Mouse (Mus musculus) hindlimb bud, embryonic 11.5 days (tissue): ENCODE measurements at regions not wholly inside any gene's neighbourhood (a gene's known extent, or its start where the extent isn't known, plus 50 kb on each side); places are given as distances from the start of the nearest gene placed in this dataset.
A peak's percentile ranks its signal among the peaks of the same experiment; 100 is the strongest.

Experiments used
- DNase-seq: peaks from one replicate; pipeline ENCODE4 v3.0.0-alpha.2; 2012; ENCODE audit warnings: low read depth, low spot score; ENCODE audit errors: extremely low spot score

DNA sequence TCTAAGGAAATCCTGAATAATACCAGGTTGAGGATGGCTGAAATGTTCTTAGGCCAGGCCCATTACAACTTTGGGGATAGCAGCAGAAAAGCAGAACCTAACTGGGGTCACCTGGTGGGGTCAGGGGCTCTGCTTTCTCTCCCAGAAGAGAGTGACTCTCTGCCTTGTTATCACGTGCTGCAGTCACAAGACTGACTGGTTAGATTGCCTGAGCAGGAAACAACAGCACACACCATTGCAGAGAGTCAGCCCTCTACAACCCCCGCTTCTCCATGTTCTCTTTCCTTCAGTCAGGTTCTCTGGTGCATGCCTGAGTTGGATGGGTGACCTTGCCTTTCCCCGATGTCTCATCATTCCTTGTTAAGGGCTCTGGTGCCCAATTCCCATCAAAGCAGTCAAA, 91.2 kb upstream of the Hsd17b12 start:
- no peak for DNase-seq

DNA sequence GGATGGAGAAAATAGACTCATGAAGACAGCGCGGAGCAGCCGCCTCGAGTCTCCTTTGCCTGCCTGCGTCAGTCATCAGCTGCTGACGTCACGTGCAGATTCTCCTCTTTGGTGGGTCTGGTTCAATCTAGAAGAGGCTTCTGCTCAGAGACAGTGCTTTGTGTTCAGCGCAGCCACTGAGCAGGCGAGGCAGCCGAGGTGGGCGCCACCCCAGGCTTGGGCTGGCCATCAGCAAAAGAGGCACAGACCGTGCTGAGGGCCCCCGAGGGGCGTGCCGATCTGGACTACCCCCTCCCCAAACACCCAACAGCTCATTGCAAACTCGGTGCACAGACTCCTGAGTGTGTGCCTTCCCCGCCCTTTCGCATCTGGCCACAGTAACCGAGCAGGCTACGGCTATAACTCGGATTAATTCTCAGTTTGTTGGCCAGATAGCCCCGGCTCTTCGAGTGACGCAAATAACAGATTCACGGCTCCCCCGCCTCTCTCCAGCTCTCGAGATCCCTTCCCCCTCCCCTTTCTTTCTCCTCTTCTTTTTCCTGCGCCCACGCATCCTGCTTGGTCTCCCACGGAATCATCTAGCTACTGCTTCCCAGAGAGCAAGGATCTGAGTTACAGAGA, 89.2 kb upstream of the Hsd17b12 start:
- no peak for DNase-seq

DNA sequence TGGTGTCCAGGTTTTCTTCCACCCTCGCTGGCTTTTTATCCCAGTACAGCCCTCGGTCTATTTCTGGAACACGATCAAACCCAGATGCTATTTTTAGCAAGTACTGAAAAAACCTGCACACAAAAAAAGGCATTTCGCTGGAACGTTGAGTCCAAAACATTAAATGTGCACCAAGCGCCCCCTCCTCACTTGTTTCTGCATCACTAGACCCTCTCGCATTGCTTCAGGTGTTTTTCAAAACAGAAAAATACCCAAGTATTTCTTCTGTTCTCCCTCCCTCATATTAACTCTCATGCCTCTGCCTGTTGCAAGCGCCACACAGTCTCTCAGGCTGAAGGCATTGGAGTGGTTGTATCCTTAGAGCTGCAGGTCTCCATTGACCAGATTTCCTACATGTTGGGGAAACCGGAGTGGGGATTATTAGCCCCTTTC, 88.4 kb upstream of the Hsd17b12 start:
- no peak for DNase-seq

DNA sequence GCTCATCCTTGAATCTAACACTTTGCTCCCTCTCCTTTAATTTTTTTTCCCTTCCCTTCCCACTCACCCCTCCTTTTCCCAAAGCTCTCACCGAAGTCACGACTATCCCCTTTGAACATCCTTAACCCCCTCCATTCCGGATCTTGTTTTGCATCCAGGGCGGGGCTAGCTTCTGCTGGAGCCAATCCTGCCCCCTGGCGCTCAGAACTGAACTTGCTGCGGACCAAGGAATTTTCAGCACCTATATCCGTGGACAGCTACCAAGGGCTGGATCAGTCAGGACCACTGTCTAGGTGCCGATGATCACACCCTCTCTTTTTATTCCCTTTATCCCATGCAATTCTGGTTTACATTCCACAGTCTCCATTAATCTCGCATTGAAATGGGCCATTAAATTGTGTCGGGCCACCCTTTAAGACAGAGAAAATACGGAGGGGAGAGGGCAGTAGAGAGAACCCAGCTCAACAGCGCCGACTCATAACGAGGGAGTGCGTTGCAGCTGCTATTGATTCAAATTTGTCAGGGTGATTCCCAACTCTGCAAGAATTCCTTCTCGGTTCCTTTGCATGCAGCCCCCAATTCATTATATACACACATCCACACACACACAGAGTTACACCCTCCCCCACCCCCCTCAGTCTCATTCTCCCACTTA, 87.7 kb upstream of the Hsd17b12 start:
- DNase-seq: peak; percentile 91

DNA sequence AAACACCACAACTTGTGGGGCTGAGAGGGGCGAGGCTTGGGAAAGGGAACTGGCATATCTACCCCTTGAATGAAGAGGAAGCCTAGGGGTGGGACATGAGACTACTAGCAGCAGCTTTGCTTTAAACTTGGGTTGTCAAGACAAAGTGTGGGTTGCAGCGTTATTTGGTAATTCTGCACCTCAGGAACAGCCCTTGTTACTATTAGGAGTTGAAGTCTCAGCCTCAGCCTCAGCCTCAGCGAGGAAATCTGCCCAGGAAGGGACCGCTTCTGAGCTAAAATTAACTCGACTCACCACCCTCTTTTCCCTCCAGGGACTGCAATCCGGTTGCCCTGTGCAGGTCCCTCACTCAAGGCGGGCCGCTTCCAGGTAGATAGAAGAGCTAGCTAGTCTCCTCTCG, 86.4 kb upstream of the Hsd17b12 start:
- no peak for DNase-seq

DNA sequence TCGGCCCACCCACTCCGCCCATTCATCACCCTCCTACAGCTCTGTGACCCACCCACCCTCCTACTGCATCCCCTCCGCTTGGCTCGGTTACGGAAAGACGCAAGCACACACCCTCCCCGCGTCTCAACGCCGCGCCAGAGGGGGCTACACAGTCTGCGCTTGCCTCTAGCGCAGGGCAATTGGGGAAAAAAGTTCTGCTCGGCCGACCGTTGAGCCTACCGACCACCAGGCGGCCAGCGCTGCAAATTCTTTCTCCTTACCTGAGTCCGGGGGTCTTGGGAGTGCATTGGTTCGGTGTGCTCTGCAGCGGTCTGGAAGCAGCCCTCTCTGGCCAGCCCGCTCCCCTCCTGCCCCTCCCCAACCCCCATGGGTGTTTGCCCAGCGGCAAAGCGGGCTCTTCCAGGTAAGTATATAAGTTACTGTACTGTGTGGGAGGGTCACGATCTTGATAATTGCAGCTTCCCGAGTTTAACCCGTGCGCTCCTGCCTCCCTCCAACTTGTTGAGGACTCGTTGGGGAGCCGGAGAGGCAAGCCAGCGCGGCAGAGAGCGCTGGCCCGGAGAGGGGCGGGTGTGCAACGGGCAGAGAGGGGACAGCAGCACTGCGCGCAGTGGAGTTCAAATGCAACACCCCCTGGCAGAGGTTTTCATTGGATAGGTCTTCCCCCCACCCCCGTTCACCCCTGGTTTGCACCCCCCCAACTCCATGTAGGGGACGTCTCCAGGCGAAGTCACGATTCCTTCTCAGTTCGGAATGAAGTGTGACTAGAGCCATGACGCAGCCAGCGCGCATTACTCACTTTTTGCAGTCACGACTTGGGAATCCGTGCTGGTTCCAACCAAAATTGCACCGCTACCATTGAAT, 85.5 kb upstream of the Hsd17b12 start:
- no peak for DNase-seq

DNA sequence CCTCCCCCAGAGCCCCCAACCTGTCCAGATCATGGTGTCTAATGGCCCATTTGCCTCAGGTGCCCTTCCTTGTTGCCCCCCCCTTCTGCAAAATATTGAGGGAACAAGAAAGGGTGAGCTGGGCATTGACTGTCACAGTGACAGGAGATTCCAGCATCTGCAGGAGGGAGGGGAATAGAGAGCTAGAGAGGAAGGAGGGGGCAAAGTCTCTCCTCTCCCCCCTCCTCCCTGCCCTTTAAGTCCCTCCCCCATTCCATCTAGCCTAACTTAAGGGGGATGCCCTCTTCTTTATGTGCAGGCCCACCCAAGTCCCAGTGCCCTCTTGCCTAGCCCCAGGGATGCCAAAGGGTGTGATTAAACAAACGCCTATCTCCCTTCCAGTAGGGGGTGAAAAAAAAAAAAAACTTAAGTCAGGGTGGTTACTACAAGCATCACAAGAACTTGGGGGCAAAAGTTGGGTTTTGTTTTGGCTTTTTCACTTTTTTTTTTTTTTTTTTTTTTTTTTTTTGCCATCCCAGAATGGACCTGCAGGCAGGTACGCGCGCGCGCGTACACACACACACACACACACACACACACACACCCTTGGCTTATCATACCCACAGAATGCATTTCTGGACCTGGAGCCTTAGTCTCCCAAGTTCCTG, 84.8 kb upstream of the Hsd17b12 start:
- DNase-seq: no peak

DNA sequence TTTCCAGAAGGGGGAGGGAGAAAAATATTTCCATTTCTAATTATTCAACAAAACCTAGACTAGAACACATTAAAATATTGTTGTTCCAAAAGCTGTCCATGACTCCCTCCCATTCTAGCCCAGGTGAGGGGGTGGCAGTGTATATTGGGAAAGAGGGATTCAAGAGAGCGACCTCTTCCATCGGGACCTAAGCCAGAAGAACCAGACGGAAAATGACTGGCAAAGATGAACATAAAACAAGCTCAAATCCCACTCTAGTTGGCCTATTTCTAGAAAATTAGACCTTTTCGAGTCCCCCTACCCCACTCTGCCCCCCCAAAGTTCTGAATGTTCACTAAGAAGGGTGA, 84.3 kb upstream of the Hsd17b12 start:
- no peak for DNase-seq

DNA sequence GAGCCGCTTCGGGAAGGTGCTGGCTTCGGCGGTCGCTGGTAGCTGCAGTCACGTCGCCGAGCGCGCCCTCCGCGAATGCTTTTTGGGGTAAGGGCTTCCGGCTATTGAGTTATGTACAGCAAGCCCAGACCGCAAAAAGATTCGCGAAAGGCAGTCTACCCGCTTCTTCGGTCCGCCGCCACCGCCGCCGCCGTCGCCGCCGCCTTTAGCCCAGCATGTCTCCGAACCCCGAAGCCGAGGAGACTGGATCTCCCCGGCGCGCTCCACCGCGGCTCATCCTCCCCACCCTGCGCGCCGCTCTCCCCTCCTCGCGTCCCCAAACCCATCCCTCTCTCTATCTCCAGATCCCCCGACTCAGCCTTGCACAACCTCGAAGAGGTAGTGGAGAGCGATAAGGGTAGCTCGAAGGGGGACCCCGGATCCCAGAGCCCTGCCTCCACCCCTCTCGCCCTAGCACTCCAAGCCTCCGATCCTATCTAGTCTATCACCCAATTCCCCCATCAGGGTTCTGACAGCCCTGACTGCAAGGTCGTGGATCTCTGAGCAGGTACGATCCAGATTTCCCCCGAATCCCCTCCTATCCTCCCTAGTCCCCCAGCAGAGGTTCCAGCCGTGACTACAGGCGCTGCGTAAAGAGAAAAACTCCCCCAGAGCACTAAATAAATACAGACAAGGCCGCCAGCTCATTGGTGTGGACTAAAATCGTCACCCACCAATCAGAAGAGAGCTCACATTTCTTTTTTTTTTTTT, 83.7 kb upstream of the Hsd17b12 start:
- DNase-seq: no peak

DNA sequence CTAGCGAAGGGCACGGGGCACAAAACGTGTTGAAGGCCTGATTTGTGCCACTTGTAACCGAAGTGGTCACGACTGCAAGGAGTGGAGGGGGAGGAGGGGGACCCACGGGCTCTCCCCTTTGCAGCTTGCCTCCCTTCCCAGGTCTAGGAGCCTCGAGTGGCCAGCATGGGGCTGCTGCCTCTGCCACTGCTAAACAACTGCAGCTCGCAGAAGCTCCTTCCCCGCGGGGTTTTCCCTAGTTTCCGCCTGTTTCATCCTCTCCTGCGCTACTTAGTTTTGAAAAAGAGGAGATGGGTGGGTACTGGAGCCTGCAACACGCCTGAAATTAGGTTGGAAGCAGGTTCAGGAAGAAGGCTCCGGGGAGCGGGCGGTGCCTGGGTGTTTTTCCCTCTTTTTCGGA, 82.6 kb upstream of the Hsd17b12 start:
- no peak for DNase-seq

DNA sequence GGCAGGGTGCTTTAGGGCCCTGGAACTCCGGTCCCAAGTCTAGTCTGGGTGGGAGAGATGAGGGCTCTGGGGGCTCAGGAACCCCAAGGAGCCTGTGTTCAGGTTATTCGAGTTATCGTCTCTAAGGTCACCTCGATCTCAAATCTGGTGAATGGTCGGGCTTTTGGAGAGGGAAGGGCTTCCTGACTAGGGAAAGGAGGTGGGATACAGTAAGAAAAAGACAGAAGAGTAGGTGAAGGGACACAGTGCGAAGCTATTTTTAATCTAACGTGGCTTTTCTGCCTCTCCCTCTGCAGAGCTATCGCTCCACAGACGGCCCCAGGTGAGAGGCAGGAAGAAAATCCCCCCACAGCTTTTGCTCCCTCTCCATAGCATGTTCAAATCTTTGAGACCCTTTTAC, 81.8 kb upstream of the Hsd17b12 start:
- DNase-seq: no peak

DNA sequence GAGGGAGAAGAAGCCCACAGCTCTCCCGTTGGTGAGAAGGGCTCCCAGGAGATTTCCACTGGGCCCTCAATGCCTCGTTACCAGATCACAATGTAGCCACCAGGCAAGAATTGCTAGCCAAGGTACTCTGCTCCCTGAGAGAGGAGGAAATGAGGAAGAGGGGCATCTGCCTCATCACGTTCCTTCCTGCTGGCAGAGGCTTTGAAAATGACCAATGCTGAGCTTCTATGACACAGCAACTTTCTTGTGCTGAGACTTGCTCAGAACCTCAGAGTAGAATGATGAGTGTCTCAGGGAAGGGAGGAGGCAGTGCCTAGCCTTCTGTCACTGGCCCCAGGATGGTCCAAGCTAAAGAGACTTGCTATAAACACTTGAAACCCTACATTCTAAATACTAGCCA, 78.7 kb upstream of the Hsd17b12 start:
- no peak for DNase-seq

DNA sequence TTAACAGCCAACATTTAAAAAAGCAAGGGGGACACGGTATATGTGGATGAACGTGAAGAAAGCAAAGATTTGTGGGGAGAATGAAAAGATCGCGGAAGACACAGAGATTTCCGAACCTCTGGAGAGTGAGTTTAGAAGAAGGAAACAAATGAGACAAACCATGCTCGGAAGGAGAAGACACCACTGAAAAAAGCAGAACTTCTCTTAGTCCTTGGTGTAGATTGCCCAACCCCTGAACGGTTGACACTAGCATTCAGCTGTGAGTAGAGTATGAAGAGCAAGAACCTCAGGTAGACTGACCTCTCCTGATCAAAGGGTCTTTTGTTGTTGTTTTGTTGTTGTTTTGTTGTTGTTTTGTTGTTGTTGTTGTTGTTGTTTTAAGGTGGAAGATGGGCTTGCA, 75.8 kb upstream of the Hsd17b12 start:
- no peak for DNase-seq

DNA sequence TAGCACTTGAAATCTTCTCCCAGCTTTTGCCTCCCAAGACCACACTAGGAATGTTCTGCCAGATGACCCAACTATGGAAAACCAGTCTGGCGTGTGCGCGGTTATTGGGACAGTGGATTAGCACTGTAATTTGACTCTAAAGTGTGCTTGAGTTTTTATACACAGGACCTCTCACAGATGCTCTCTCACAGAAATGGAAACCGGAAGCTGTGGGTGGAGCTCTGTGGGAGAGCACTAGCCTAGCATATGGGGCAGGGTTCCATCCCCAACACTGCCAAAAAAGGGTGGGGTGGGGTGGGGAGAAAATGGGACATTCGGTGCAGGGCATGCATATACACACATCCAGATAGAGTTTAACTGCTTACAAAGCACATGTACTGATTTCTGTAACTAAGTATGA, 61.7 kb upstream of the Hsd17b12 start:
- DNase-seq: no peak

DNA sequence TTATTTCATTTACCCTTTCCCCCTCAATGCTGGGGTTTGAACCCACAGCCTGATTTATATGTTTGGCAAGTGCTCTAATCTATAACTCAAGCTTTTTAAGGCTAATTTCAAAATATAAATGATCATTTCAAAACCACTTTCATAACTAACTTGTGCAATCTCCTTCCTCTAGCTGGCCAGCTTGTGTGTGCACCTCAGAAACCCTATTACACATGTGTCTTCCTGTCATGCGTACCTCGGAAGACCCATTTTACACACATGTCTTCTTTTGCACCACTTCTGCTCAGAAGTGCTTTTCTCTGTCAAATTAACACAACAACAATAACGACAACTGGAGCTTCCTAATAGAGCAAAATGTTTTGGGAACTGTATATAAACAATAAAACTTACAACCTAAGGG, 59.7 kb upstream of the Hsd17b12 start:
- no peak for DNase-seq

DNA sequence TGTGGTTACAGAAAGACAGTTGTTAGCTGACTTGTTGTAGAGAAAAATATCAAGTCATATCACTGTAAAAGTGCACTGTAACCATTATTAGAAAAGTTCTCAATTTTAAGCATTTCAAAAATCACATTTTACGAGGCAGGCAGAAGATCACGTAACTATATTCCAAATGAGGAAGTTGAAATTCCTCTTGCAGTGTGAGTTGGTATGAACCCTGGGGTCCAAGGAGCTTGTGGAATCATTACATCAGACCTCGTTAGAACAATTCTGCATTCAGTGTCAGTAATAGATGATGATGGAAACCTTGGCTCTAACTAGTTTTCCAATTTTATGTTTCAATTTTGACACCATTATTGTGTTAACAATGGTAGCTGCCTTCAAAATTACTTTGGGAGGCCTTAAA, 57.7 kb upstream of the Hsd17b12 start:
- no peak for DNase-seq
